Mouse (Mus musculus) thymus, postnatal 14 days (tissue): Measurements from ENCODE around the gene Olfr681.
"Not testable (repeated sequence)": the region's sequence is repeated elsewhere in the genome, so short reads cannot be mapped to it uniquely, and the experiment has no call there.

Experiments used
- DNase-seq: peaks from one replicate; pipeline ENCODE4 v3.0.0; 2021

The Olfr681 gene

DNA sequence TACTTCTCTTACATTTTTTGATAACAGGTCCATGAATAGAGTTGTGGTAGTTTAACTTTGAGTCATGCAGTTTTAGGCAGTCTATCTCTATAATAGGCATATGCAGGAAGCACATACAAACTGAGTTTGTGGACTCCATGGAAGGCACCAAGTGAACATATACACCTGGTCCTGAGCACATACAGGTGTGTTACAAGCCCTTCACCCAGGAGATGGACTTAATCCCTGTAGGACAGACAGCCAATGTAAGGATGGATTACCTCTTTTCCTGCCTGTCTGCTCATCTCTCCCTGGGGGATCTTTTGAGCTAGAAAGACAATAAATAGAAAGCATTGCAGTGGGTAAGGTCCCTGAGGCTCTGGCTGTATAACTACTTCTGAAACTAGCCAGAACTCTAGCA, at the start of gene Olfr681:
Gene Olfr681 (plus strand): TSS at position 301 of the 400 bp plus-strand sequence.
- DNase-seq = no peak

DNA sequence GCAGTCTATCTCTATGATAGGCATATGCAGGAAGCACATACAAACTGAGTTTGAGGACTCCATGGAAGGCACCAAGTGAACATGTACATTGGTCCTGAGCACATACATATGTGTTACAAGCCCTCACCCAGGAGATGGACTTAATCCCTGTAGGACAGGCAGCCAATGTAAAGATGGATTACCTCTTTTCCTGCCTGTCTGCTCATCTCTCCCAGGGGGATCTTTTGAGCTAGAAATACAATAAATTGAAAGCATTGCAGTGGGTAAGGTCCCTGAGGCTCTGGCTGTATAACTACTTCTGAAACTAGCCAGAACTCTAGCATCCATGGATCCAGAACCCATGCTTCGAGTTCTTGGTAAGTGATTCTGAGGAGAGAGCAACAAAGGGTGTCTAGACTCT, 35.7 kb upstream of the Olfr681 start, which contains the start of gene Olfr679:
Gene Olfr679 (plus strand): TSS at position 301 of the 400 bp plus-strand sequence.
- no peak for DNase-seq

DNA sequence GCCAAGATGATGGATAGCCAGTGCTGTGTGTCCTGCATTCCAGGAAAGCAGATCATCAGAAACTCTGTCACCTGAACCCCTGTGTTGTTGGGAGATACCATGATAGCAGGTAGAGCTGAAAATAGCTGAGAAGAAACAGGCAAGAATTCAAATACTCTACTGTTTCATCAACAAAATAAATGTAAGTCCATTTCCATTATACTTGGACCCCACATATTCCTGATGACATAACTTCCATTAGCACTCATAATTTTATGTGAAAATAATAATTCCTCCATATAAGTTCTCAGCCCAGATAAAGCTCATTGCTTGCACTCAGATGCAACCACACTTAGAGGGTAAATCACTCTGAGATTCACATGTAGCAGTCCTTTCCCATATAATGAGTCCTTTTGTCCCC, 23.9 kb upstream of the Olfr681 start, which contains the start of gene Olfr680-ps1:
Gene Olfr680-ps1 (minus strand): TSS at position 101 of the 400 bp plus-strand sequence.
- DNase-seq = not testable (repeated sequence)

DNA sequence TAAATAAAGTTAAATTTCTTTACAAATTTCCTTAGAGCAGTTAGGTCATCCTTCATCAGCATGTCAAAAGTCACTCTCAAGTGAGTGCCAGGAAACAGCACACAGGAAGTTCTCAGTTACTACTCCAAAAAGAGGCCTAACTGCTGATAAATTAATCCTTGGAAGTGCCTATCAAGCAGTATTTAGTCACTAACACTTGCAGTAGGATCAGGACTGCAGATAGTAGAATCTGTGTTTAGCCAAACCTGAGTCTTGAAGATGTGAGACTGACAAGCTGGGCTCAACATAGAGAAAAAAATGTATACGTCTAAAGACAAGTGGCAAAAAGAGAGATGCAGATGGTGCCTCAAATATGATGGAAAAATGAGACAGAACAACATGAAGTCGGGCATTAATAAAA, 24.6 kb downstream of the Olfr681 start:
- no peak for DNase-seq

DNA sequence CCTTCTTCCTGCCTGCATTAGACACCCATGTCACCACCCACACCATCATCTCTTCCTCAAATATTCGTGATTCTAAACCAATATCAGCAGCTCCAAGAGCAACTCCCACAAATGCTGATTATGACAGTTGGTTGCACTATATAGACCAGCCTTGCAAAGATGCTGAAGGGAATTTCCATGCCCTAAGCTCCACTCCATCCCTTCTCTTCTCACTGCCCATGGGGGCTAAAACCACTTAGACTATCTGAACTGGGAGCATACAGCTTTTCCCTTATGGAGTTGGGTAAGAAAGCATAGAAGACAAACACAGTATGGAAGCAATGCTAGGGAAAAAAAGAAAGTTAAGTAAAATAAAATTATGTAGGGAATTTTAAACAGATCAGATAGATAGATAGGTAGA, 30.3 kb downstream of the Olfr681 start, which contains the start of gene Olfr683:
Gene Olfr683 (minus strand): TSS at position 101 of the 400 bp plus-strand sequence.
- no peak for DNase-seq

DNA sequence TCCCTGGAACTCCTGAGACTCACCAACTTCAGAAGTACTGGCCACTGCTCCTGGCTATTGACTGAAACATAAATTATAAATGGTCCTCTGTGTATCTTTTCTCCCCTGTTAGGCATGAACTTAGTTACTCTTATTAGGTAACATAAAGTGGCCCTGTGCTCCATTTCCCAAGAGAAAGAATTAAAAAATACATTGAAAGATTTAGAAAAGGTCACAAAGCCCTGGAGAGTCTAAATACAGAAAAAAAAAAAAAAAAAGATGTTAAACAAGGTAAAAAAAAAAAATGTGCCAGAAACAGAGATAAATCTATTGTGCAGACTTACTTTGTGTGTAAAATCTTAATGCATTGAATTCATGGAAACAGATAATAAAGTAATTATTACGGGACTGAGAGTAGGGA, 46.9 kb downstream of the Olfr681 start, which contains the start of gene Olfr684:
Gene Olfr684 (minus strand): TSS at position 101 of the 400 bp plus-strand sequence.
- DNase-seq = no peak

DNA sequence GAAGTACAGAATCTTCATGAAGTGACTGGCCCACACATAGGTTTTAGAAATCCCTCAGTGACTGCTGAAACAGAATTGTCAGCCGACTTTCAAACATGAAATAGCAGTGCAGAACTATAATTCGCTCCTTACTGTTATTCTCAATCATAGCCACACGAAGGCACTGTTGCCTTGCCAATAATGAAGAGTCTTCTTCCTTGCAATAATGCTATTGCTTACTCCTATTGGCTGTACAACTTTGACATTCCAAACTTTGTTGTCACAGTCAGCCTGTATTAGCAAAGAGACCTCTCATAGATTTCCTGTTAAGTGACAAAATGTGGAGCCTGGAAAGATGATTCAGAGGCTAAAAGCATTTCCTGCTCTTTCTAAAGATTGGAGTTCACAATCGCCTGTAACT, 54.1 kb downstream of the Olfr681 start:
- no peak for DNase-seq
